Mouse (Mus musculus) olfactory bulb, adult 2 months (tissue): Measurements from ENCODE around the gene Dhx34.

ENCODE experiments used
- CTCF ChIP-seq: fragments of 200-500 bp; IDR thresholded peaks from 2 replicates; pipeline ENCODE4 v1.5.1; 2012; ENCODE audit warnings: low read depth, mild to moderate bottlenecking, low read length, moderate library complexity; ENCODE audit not compliant: insufficient read depth
- POLR2A ChIP-seq: fragments of 200-500 bp; IDR thresholded peaks from 2 replicates; pipeline ENCODE4 v1.6.1; 2012; ENCODE audit warnings: mild to moderate bottlenecking, low read depth, low read length, moderate library complexity; ENCODE audit not compliant: insufficient read depth

DNA sequence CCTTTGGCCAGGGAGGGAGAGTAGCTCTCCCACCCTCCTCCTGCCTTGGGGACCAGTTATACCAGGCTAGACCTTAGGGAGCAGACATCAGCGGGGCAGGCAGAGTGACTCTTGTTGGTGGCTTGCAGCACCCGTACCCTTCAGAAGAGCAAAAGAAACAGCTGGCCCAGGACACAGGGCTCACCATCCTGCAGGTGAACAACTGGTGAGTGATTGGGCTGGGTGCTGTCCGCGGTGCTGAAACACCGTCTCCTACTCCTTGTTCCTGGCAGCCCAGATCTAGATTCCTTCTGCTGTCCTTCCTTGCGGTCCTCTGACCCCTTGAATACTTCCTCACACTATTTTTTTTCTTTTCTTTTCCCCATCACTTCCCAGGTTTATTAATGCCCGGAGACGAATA, 38.2 kb downstream of the Dhx34 start:
- no peak for TF ChIP-seq CTCF
- TF ChIP-seq POLR2A = no peak
